Mouse (Mus musculus): ENCODE measurements at regions not wholly inside any gene's neighbourhood (a gene's known extent, or its start where the extent isn't known, plus 50 kb on each side); places are given as distances from the start of the nearest gene placed in this dataset.
A peak's percentile ranks its signal among the peaks of the same experiment; 100 is the strongest.
"Not testable (repeated sequence)": the region's sequence is repeated elsewhere in the genome, so short reads cannot be mapped to it uniquely, and the experiment has no call there.

GRCm38 (mm10) chr6:13006596-13006995 is 63.0 kb upstream of the Tmem106b start:
- DNase-seq = no peak

GRCm38 (mm10) chr6:12994701-12995100 is 74.9 kb upstream of the Tmem106b start:
- DNase-seq = no peak

GRCm38 (mm10) chr6:12993772-12994171 is 75.8 kb upstream of the Tmem106b start:
- no peak for DNase-seq

- DNase-seq = no peak
Observed at GRCm38 (mm10) chr6:12977184-12977897, 92.2 kb upstream of the Tmem106b start.

- no peak for DNase-seq
Observed at GRCm38 (mm10) chr6:12971604-12972003, 98.0 kb upstream of the Tmem106b start.

GRCm38 (mm10) chr6:12967291-12967690 is 102.3 kb upstream of the Tmem106b start:
- no peak for DNase-seq

- DNase-seq = no peak
Observed at GRCm38 (mm10) chr6:12957797-12958196, 111.8 kb upstream of the Tmem106b start.

GRCm38 (mm10) chr6:12911610-12912009 is 157.9 kb upstream of the Tmem106b start:
- DNase-seq = no peak

- DNase-seq = no peak
Observed at GRCm38 (mm10) chr6:12892929-12893328, 143.7 kb upstream of the Thsd7a start.

GRCm38 (mm10) chr6:12876947-12877346 is 127.7 kb upstream of the Thsd7a start:
- DNase-seq = not testable (repeated sequence)

- DNase-seq = peak; percentile 49
Observed at GRCm38 (mm10) chr6:12876366-12876765, 127.2 kb upstream of the Thsd7a start.

GRCm38 (mm10) chr6:12868251-12868650 is 119.0 kb upstream of the Thsd7a start:
- peak; percentile 68 for DNase-seq

- DNase-seq = no peak
Observed at GRCm38 (mm10) chr6:12852041-12852440, 102.8 kb upstream of the Thsd7a start.

GRCm38 (mm10) chr6:12835079-12835478 is 85.9 kb upstream of the Thsd7a start:
- DNase-seq = not testable (repeated sequence)

GRCm38 (mm10) chr6:12833358-12833757 is 84.1 kb upstream of the Thsd7a start:
- no peak for DNase-seq

GRCm38 (mm10) chr6:12831916-12832315 is 82.7 kb upstream of the Thsd7a start:
- no peak for DNase-seq

GRCm38 (mm10) chr6:12831485-12831884 is 82.3 kb upstream of the Thsd7a start:
- no peak for DNase-seq

GRCm38 (mm10) chr6:12827745-12828144 is 78.5 kb upstream of the Thsd7a start:
- DNase-seq = no peak

- no peak for DNase-seq
Observed at GRCm38 (mm10) chr6:12814972-12815770, 66.0 kb upstream of the Thsd7a start.

- DNase-seq = not testable (repeated sequence)
Observed at GRCm38 (mm10) chr6:12813781-12814180, 64.6 kb upstream of the Thsd7a start.

GRCm38 (mm10) chr6:12812467-12812866 is 63.3 kb upstream of the Thsd7a start:
- no peak for DNase-seq

- no peak for DNase-seq
Observed at GRCm38 (mm10) chr6:12812036-12812435, 62.8 kb upstream of the Thsd7a start.

GRCm38 (mm10) chr6:12809601-12810000 is 60.4 kb upstream of the Thsd7a start:
- DNase-seq = no peak

Measured in kidney, adult 9 months (tissue).